Mouse (Mus musculus) layer of hippocampus, postnatal 14 days (tissue): ENCODE results near the gene Fgfrl1. TPM values are rescaled to one million over a fixed set of nuclear protein-coding genes. Genes with fewer than 3 reads are reported as not detected.

ENCODE experiments used
- DNase-seq, 2 experiments: peaks; one replicate each; pipeline ENCODE4 v3.0.0; 2021 to 2022; ENCODE audit warnings: low spot score in 2 of 2, mixed read lengths in 1 of 2
- long read RNA-seq, 2 experiments: library from polyadenylated mRNA; stranded (forward); transcript quantifications; one replicate each; pipeline ENCODE4 v2.0.0; 2021
- total RNA-seq, 2 experiments: library from RNA; stranded (reverse); gene quantifications; 2 replicates each; pipeline ENCODE4 v1.2.3; 2021

Gene Fgfrl1
- 10 to 100 TPM; 17.9 to 19.8 TPM for total RNA-seq
- long read RNA-seq, experiment 1, partial matches to known transcripts: 1 of 5 reads
- long read RNA-seq, experiment 1, other reads (novel, unspliced or antisense): 2 of 5 reads
- long read RNA-seq, experiment 2, transcript Fgfrl1-201 (7 exons, 2,329 nt): major isoform, 14 of 23 reads
- long read RNA-seq, experiment 2, partial matches to known transcripts: 4 of 23 reads
- long read RNA-seq, experiment 2, other reads (novel, unspliced or antisense): 5 of 23 reads

DNA sequence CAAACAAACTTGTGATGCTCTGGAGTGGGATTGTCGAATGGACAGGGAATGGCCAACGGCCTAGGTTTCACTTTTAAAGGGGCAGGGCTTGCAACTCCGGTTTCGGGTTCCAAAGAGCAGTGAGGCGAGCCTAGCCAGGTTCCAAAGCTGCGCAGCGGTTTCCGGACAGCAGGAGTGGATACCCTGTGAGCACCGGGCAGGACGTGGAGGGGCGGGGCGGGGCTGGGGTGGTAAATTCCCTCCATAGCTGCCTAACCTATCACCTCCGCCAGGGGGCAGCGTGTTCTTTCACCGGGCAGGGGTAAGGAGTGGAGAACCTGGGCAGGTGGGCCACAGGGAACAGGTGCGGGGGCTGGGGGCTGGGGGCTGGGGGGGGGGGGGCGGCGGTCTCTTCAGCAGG lies at the start of gene Fgfrl1:
TSS of gene Fgfrl1 (plus strand) at position 112 of the 400 bp plus-strand sequence.
- DNase-seq: no peak

DNA sequence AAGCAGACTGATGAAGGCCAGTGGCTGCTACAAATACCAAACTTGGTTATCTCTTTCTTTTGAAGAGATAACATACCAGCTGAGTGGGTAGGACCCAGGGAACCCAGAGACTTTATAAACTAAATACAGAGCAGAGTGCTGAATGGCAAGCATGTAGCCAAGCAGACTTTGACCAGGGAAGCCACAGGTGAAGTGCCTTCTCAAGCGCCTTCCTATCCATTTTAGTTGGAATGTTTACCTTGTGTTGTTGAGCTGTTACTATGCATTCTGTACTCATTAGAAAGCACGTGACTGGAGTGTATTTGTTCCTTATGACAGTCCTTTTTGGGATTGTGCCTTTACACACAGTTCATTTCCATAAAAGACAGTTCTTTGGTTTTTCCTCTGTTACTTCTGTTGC lies 48.5 kb upstream of the Fgfrl1 start:
- no peak for DNase-seq

DNA sequence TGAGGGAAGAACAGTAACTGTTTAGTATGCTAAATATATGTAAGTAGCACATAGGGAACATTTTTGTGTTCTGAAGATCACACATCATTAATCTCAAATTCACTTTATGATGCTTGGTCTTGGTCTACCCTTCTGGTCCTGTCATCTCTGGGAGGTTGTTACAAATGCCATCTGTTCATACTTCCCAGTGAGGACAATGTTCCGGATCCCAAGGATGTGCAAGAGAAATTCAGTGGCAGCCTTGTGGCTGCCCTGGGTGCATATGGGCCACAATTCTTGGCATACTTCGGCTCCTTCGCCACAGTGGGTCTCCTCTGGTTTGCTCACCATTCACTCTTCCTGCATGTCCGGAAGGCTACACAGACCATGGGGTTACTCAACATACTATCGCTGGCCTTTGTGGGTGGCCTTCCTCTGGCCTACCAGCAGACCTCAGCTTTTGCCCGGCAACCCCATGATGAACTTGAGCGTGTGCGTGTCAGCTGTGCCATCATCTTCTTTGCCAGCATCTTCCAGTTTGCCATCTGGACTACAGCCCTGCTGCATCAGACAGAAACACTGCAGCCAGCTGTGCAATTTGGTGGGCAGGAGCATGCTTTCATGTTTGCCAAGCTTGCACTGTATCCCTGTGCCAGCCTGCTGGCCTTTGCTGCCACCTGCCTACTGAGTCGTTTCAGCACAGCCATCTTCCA lies 46.4 kb upstream of the Fgfrl1 start:
- DNase-seq: peak; percentile 24 to 49

DNA sequence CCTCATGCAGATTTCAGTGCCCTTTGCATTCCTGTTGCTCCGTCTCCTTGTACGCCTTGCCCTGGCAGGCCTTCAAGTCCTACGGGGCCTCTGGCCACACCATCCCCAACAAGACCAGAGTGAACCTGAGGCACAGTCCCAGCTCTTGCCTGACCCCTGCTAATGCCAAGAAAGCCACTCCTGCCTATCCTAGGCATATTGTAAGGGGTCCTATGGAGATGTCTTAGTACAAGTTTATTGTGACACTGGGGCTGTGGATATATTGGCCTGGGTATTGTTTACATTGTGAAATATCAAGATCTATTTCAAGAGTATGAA lies 45.9 kb upstream of the Fgfrl1 start:
- DNase-seq: no peak

DNA sequence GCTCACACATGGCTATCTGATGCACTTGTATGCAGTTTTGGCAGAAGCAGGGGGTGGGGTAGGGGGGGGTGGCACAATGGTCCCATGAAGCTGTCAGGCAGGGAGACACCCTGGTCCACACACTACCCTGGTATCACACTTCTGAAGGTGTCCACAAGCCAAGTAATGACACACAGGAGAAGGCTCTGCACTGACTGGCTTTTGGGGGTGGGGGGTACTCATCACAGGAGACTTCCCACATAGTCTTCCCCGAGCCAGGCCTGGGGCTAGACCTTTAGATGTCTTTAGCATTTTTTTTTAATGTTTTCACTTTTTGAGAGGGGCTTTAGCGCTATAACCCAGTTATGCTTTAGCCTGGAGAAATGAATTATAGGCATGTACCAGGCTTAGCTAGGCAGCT lies 44.9 kb upstream of the Fgfrl1 start:
- DNase-seq: no peak

DNA sequence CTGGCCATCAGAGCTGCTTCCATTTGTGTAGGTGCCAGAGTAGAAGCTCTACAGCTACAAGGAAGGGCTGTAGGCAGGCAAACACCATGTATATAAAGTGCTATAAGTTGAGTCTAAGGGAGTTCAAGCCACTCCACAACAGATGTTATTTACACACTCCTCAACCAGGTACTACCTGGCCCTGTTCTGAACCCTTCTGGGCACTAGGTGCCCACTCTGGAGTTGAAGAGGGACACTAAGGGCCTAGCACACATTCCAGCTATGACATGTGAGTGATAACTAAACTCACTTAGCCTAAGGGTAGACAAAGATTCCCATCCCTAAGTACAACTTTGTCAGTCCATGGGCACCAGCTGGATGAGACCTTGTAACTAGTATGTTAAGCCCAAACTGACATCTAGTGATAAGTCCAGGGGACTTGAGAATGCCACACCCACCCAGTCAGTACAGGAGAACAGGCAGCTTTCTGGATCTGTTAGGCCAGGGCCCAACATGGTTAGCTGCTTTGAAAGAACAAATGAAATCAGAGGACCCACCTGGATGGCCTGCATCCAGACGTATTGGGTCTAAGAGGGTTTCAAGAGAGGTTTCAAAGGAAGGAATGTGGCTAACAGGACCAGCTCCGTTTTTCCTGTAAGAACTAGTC lies 44.2 kb upstream of the Fgfrl1 start:
- no peak for DNase-seq

DNA sequence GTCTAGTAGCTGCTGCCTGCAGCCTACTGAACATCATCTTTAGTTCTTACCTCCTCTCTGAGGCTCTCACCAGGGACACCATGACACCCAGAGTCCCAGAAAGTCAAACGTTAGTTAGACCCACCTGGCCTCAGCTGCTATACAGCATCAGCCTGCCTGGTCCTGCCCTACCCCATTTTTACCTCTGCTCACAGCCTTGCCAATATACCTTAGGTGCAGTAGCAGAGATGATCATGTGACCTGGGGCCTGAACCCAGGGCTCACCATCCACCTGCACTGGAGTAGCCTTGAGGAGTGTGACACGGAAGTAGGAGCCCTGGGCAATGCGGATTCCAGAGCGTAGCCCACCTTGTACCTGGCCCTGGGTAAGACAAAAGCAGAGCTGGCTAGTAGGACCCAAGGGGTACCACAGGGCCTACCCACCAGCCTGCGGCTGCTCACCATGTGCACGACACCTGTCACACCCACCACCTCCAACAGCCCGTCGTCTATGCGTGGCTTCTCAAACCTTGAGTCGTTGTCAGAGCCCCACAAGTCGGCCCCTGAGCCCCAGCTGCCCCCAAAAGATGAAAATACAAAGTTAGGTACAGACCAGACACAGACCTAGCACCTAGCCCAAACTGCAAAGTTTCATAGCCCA lies 43.1 kb upstream of the Fgfrl1 start:
- DNase-seq: no peak

DNA sequence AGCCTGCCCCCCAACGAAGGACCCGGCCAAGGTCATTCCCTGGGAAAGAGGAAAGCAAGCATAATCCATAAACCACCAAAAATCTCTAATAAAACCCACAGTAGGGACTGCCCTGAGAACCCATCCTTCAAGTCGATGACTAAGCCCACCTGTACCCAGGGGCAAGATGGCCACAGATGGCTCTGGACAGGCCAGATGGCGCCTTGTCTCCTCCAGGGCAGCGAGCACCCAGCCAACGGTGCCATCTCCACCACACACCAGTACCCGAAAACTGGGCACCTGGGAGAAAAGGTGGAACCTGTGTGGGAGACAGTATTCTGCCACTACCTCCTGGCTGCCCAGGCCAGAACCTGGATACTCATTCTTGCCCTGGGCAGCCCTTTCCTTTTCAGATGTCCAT lies 41.8 kb upstream of the Fgfrl1 start:
- DNase-seq: no peak

DNA sequence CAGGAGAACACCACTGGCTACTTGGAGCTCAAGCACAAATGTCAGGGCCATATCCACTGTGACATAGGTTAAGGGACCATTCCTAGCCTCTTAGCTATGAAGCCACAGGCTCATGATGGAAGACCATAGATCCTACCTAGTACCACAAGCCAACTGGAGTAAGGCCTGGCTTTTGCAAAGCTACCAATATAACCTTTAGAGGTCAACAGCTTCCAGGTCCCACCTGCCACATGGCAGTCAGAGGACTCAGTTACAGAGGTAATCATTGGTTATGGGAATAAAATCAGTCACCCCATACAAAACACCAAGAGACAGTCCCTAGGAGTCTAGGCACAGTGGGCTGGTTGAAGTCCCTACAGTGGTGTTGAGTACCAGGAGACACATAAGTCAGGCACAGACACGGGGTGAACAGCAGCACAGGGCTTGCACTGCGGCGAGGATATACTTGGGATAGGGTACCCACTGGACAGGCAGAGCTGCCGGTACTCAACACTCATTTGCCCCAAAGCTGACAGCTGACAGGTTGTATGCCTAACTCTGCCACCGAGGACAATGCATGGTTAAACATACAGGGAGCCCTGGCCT lies 41.0 kb upstream of the Fgfrl1 start:
- DNase-seq: no peak

DNA sequence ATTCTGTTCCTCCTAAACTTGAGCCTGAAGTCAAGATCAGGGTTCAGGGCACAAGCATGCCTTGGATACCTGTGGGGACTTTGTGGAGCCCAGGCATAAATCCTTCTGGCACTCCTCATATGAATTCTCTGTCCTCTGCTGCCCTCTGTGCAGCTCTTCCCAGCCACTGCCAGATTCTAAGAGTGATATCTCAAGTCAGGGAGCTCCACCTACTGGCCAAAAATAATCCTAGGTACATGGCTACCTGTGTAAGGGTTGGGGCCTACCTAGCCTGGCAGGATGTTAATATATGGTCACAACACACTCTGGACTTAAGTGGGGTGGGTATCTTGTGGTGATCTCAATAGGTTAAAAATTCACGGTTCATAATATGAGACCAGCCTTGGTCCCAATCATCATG lies 40.4 kb upstream of the Fgfrl1 start:
- peak in 1 of 2 experiments; percentile 64 for DNase-seq

DNA sequence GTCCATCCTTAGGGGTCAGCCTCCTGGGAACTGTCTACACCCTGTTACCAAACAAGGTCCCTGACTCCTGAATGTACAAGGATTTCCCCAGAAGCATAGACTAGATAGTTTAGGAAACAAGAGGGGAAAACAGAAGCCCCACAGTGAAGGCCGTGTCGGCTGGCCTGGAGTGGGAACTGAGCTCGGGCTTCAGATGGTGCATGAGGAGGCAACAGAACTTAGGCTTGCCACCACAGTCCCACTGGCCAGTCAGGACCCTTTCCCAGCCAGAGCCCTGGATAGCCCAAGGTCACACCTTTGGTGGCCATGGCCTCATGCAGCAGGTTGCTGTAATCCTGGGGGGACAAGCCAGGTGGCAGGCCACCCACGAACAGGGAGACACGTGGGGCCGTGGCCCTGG lies 38.8 kb upstream of the Fgfrl1 start:
- DNase-seq: no peak

DNA sequence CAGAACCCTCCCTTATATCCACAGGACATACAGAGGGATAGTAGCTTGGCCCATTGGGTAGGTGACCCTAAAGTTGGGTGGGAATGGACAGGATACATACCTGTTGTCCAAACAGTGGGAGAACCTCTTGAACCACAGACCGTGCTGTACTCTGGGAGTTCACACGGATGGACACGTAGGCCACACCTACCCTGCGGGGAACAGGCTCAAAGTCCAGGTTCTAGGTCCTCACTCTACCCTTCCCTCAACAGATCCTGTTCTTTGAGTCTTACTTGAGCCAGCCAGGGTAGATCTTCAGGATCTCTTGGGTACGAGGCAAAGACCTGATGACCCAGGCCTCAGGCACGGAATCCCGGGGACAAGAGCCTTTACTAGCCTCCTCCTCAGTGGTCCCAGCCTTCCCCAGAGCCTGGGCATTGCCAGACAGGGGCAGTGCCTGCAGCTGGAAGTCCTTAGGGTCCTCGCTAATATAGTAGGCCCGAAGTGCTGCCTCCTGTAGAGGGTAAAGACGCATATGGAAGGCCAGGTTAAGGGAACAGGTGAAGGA lies 37.7 kb upstream of the Fgfrl1 start:
- no peak for DNase-seq

DNA sequence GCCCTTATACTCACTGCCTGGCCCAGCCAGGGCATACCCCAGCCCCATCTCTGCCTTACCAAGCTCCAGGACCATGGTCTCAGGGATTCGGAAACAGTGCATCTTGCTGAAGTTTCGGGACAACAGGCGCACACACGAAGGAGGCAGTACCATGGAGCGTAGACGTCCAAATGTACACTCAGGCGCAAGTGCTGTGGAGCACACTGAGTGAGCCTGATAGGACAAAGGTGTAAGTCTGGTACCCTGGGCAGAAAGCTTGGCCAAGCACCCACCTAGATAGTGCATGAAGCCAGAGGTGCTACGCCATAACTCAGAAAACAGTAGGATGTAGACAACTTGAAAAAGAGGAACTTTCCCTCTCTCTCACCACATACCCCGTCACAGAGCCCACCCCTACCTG lies 36.8 kb upstream of the Fgfrl1 start:
- DNase-seq: no peak

DNA sequence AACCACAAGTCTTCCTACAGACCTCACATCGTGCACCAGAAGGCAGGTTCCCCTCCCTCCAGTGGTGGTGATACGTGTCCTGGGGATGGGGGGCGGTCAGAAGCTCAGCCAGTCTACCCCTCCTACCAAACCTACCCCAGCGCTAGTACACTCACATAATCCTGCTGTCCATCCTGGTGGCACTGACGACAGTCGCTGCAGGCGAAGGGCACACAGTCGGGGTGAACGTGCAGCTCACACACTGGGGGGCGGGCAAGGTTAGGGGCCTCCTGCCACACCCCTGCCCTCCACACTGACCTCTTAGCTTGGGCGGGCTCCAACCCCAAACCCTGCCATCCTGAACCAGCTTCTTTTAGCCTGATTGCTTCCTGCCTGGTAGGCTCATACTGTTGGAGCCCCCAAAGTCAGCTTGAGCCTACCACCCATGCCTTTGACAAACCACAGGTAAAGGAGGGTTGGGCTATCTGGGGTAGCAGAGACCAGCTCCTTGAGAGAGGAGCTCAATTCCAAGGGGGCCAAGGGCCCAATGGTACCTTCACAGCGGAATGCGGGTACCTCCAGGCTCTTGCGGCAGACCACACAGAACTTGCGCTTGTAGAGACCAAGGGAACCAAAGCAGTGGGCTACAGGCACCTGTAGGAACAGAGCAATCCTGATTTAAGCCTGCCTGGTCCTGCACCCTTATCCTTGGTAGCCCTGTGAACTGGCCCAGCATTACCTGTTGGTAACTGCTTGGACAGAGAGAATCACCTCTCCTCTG lies 36.1 kb upstream of the Fgfrl1 start:
- DNase-seq: no peak

DNA sequence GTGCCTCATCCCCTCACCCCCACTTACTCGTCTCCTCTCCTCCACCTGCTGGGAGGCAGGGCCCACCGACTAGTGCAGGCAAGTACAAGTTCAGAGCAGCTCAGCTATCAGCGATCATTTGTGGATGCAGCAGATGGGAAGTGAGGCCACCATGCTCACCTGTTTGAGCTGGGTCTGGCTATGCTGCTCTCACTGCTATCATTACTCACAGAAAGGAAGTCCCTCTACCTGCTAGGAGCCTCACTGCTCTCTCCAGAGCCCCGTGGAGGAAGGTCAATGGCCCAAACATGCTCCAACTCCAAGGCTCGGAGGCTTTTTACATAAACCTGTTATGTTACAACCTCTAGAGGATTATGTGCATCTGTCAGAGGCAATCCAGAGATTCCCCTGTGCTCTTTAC lies 34.8 kb upstream of the Fgfrl1 start:
- DNase-seq: no peak

DNA sequence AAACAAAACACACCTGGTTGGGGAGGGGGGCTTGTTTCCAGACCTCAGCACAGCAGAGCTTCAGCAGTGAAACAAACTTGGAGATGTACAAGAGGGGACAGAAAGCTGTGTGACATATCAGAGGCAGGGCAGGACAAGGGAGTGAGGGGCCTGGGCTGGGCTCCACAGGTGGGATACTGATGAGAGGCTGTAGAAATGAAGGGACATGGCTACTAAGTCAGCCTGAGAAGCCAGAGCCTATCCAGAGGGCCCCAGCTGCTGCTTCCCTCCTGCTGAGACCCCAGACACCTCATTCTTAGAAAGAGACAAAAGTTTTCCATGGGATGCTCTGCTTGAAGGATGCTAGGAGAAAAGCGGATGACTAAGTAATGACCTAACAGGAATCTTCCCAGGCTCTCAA lies 33.6 kb upstream of the Fgfrl1 start:
- no peak for DNase-seq

DNA sequence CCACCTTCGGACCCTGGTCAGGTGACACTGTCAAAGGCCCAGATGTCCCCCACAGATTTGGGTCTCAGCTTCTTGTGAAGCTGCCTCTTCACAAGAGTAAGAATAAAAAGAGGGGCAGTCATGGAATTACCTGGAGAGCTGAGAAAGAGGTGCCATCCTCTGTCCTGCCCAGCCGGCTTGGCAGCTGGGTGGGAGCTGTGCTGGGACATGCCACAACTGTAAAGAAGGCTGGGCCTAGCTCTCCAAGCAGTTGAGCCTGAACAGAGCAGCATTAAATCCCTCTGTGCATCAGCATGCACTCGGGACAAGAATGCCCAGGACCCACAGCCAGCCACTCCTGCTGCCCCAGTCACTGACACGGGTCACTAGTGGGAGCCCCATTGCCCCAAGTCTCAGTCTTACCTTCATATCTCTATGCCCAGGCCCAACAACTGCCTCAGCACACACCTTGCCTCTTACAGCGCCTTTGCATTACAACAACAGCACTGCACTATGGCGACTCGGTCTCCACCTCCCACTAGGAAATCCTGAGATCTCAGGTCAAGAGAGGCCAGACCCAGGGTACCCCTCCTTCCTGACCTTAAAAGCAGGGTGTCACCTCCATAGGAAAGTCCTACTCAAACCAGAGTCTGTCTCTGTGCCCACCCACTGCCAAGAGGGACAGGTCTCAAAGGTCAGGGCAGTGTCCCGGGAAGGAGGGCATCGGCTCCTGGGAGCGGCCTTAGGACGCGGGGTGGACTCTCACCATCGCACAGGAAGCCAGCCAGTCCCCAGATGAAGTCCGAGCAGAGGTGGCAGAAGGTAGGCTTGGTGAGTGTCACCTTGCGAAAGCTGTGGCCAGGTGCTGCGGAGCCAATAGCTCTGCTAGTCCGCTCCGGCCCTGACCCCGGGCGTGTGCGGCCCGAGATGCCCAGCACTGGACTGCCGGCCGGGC lies 32.2 kb upstream of the Fgfrl1 start, which contains the start of gene Idua:
TSS of gene Idua (plus strand) at position 634 of the 934 bp plus-strand sequence.
- DNase-seq: no peak

DNA sequence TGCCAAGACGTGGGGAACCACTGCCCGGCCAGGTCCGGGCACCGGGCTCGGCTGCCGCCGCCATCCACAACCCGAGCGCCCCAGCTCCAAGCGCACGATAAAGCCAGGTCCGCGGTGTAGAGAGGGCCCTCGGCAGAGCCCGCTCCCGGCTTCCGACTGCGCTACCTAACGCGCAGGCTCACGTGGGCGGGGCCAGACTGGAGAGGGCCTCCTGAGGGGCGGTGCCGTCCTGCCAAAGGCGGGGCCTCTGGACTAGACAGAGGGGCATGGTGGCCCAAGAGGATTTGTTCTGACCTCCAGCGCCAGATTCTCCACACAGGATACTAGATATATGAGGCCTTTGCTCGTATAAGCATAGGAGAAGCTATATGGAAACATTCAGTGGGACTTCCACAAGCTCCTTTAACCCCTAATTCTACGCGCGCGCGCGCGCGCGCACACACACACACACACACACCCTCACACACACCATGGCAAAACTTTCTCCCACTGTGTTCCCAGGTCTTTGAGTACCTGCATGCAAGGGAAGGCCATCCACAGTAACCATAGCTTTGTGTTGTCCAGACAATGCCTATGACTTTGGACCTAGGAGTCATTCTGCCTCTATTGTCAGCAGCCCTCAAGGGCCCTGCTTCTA lies 31.4 kb upstream of the Fgfrl1 start:
- peak; percentile 86 to 92 for DNase-seq

DNA sequence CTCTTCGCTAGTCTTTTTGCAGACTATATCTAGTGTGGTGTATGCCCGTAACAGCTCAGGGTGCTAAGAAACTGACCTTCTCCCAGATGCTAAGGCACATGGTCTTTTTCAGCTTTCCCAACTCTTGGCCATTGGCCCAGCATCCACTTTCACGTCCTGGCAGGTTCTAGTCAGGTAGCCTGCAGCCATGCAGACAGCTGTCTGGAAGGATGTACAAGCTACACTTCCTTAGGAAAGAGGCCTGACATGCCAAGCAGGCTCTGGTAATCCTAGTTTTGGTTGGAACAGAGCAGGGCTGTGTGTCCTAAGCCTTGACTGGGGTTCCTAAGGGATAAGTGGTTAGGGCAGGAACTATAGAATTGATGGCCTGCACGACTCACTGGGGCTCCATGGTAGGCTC lies 29.4 kb upstream of the Fgfrl1 start:
- DNase-seq: no peak
